Comparison of ENCODE assay signal across 8 mouse cellular contexts in the genomic region with DNA sequence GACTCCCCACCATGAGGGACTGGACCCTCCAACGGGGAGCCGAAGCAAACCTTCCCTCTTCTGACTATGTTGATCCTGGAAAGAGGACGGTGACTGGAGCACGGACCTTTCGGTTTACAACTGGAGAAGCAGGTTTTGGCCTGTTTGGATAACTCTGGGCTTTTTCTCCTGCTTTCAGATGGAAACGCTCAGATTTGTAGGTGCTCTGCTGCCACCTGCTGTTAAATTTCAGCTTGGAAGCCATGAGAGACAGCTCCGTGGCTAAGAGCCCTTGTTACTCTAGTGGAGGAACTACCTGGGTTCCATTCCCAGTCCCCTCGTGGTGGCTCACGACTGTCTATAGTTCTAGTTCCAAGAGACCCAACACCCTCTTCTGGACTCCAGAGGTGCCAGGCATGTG. TPM values are rescaled to one million over a fixed set of nuclear protein-coding genes. Genes with fewer than 3 reads are reported as not detected.
DNase-seq lines count a peak whose midpoint lies in the region; ATAC-seq and TF ChIP-seq lines count a peak whose summit lies in the region.
"Had no signal": no experiment of that assay in that cellular context is flagged by ENCODE, and none has a peak within 500 bp of the region (broad histone marks: within the 10 kb centered on the region; RNA-seq: fewer than 3 reads in every experiment).

No protein-coding gene starts in this region.

- H3K4me1 ChIP-seq in MEL (ENCODE audit: control insufficient read depth in 1 of 2, insufficient read depth in 2 of 2, low read length in 2 of 2): peaks cover 2 to 3% of the 10 kb centered on the region in 2 experiments; a peak in 2 of 4 replicates
- peaks cover 7% of the 10 kb centered on the region; the same call in 1 of the 2 replicates for H3K4me1 ChIP-seq in embryonic facial prominence, embryonic 10.5 days
- H3K4me1 ChIP-seq in hindbrain, embryonic 15.5 days (replicated peaks): no peaks in the 10 kb centered on the region
- H3K4me1 ChIP-seq in small intestine, adult 2 months (ENCODE audit: control insufficient read depth, insufficient read depth, insufficient read length, low read length): no peaks in the 10 kb centered on the region
- H3K4me1 ChIP-seq: neural tube, embryonic 12.5 days had no signal

- WGBS in embryonic facial prominence, embryonic 10.5 days: 28% methylated on average over 9 of the region's 9 CpGs
- WGBS in hindbrain, embryonic 15.5 days: 28% methylated on average over 9 of the region's 9 CpGs
- WGBS in small intestine, adult 2 months: 5% methylated on average over 9 of the region's 9 CpGs

- H3K9ac ChIP-seq in MEL (ENCODE audit: control insufficient read depth, low read depth, low read length, poor library complexity, severe bottlenecking): no peak overlapping the region
- H3K9ac ChIP-seq in hindbrain, embryonic 15.5 days: no peak overlapping the region
- H3K9ac ChIP-seq: neural tube, embryonic 12.5 days had no signal

- H3K79me2 ChIP-seq in MEL (ENCODE audit: control insufficient read depth, insufficient read depth, low read length, poor library complexity): no peaks in the 10 kb centered on the region

- H3K36me3 ChIP-seq in MEL (ENCODE audit: control insufficient read depth in 1 of 2, insufficient read depth in 2 of 2, low read length in 2 of 2): no peaks in the 10 kb centered on the region; a peak in 1 of 4 replicates
- no peaks in the 10 kb centered on the region for H3K36me3 ChIP-seq in embryonic facial prominence, embryonic 10.5 days (replicated peaks)
- no peaks in the 10 kb centered on the region for H3K36me3 ChIP-seq in hindbrain, embryonic 15.5 days
- H3K36me3 ChIP-seq in small intestine, adult 2 months (ENCODE audit: control insufficient read depth, insufficient read depth, low read length): no peaks in the 10 kb centered on the region
- H3K36me3 ChIP-seq: neural tube, embryonic 12.5 days had no signal

- peak; percentile 91 for TF ChIP-seq RAD21 in MEL (IDR thresholded peaks at IDR 0.05; ENCODE audit: low read depth, low read length)

- peak; percentile 79 for DNase-seq in MEL (ENCODE audit: low read depth, low spot score)
- DNase-seq in adrenal gland, postnatal 14 days: peak; percentile 83
- DNase-seq in embryonic facial prominence, embryonic 10.5 days (ENCODE audit: low spot score): peak; percentile 72
- peak; percentile 84 to 88 for DNase-seq in layer of hippocampus, postnatal 10 days (ENCODE audit: low spot score in 2 of 2)
- peak; percentile 68 for DNase-seq in lung, postnatal 25 days (ENCODE audit: low spot score)

- no peak overlapping the region for H3K4me3 ChIP-seq in MEL (ENCODE audit: control insufficient read depth in 1 of 2, insufficient read depth in 1 of 2, low read depth in 2 of 2, low read length in 2 of 2)
- no peak overlapping the region for H3K4me3 ChIP-seq in embryonic facial prominence, embryonic 10.5 days
- no peak overlapping the region for H3K4me3 ChIP-seq in hindbrain, embryonic 15.5 days
- no peak overlapping the region for H3K4me3 ChIP-seq in small intestine, adult 2 months (ENCODE audit: low read depth, low read length)
- H3K4me3 ChIP-seq: neural tube, embryonic 12.5 days had no signal

- no peaks in the 10 kb centered on the region for H3K9me3 ChIP-seq in MEL (replicated peaks; ENCODE audit: insufficient read depth, low read length)
- no peaks in the 10 kb centered on the region for H3K9me3 ChIP-seq in embryonic facial prominence, embryonic 10.5 days
- H3K9me3 ChIP-seq in hindbrain, embryonic 15.5 days: no peaks in the 10 kb centered on the region
- H3K9me3 ChIP-seq: neural tube, embryonic 12.5 days had no signal

- H3K4me2 ChIP-seq in hindbrain, embryonic 15.5 days: no peak overlapping the region
- H3K4me2 ChIP-seq: neural tube, embryonic 12.5 days had no signal

- no peak for TF ChIP-seq EP300 in MEL (IDR thresholded peaks at IDR 0.05; ENCODE audit: low read depth in 1 of 2, low read length in 2 of 2)

- peaks cover 0 to 1% of the 10 kb centered on the region in 2 experiments; a peak in 1 of 4 replicates for H3K27me3 ChIP-seq in MEL (ENCODE audit: control insufficient read depth in 1 of 2, insufficient read depth in 2 of 2, low read length in 2 of 2)
- H3K27me3 ChIP-seq in embryonic facial prominence, embryonic 10.5 days (replicated peaks; ENCODE audit: low read depth, poor library complexity, severe bottlenecking): no peaks in the 10 kb centered on the region
- no peaks in the 10 kb centered on the region for H3K27me3 ChIP-seq in hindbrain, embryonic 15.5 days
- no peaks in the 10 kb centered on the region for H3K27me3 ChIP-seq in small intestine, adult 2 months (ENCODE audit: control insufficient read depth, insufficient read depth, low read length)
- H3K27me3 ChIP-seq: neural tube, embryonic 12.5 days had no signal

- no peak overlapping the region for H3K27ac ChIP-seq in MEL (ENCODE audit: control insufficient read depth, low read depth, low read length)
- H3K27ac ChIP-seq in embryonic facial prominence, embryonic 10.5 days (replicated peaks): 0 out of 2 replicates have a peak overlapping the region, but pooled peaks have one; percentile 1
- H3K27ac ChIP-seq in hindbrain, embryonic 15.5 days (replicated peaks): no peak overlapping the region
- H3K27ac ChIP-seq in small intestine, adult 2 months (ENCODE audit: insufficient read depth, low read depth, low read length): no peak overlapping the region
- H3K27ac ChIP-seq: neural tube, embryonic 12.5 days had no signal

- TF ChIP-seq CTCF in MEL (IDR thresholded peaks at IDR 0.05 in 2 of 3, conservative IDR thresholded peaks at IDR 0.05 in 1 of 3; ENCODE audit: control insufficient read depth in 1 of 3, insufficient read depth in 1 of 3, low read depth in 2 of 3, low read length in 3 of 3, poor library complexity in 1 of 3, severe bottlenecking in 1 of 3): peak; percentile 63 to 89 (median 70)
- peak; percentile 53; the same call in 1 of the 2 replicates for TF ChIP-seq CTCF in small intestine, adult 2 months (IDR thresholded peaks at IDR 0.05; ENCODE audit: extremely low read depth, insufficient read length, insufficient replicate concordance, low read depth, low read length)

- 0 out of 2 replicates have a peak, but pooled peaks have one; percentile 27 for ATAC-seq in hindbrain, embryonic 15.5 days (ENCODE audit: low FRiP score, low read depth)

- no peak for TF ChIP-seq POLR2A in MEL (IDR thresholded peaks at IDR 0.05; ENCODE audit: control insufficient read depth in 1 of 2, insufficient read depth in 1 of 2, low read depth in 1 of 2, low read length in 2 of 2, poor library complexity in 1 of 2)
- no peak for TF ChIP-seq POLR2A in small intestine, adult 2 months (IDR thresholded peaks at IDR 0.05; ENCODE audit: low read depth, low read length)

TF ChIP-seq in MEL, 35 proteins besides CTCF, POLR2A, EP300 and RAD21:
- TF ChIP-seq ETS1 (IDR thresholded peaks at IDR 0.05; ENCODE audit: low read depth, low read length) (no peak), ZC3H11A (IDR thresholded peaks at IDR 0.05; ENCODE audit: low read depth, low read length) (peak; percentile 79), SMC3 (IDR thresholded peaks at IDR 0.05; ENCODE audit: low read depth, low read length) (peak; percentile 85)

RNA-seq across cellular contexts. Expression of gene Fa2h, which starts 45.6 kb away (rescaled TPM):
- total RNA-seq in MEL (2012; rRNA removed): not detected in 2 replicates
- not detected for polyA plus RNA-seq in MEL (2012; ENCODE audit: insufficient read depth in 1 of 2, insufficient read length in 2 of 2, low read depth in 1 of 2, low replicate concordance in 2 of 2, missing spikeins in 1 of 2)
- total RNA-seq in adrenal gland, postnatal 14 days (2021): 2.0 and 3.0 TPM in 2 replicates
- 0.09 TPM in 1 of 2 replicates, not detected in the other for polyA plus RNA-seq in embryonic facial prominence, embryonic 10.5 days (2016; fragmentation: Nextera tagmentation; extraction: Ambion mirVana)
- 0.63 and 0.96 TPM in 2 replicates for polyA plus RNA-seq in hindbrain, embryonic 15.5 days (2015; fragmentation: Nextera tagmentation; extraction: Ambion mirVana)
- 1 to 10 TPM; 5.3 to 5.8 TPM for total RNA-seq in layer of hippocampus, postnatal 10 days (2021)
- 0.19 and 2.2 TPM in 2 replicates for polyA plus RNA-seq in small intestine, adult 2 months (2012; rRNA removed)
- polyA plus RNA-seq: neural tube, embryonic 12.5 days had no signal
